Mouse (Mus musculus) neural tube, embryonic 14.5 days (tissue): ENCODE data around the gene Tubg2. TPM values are rescaled to one million over a fixed set of nuclear protein-coding genes. Genes with fewer than 3 reads are reported as not detected.

Source experiments
- microRNA-seq: library from miRNA; unstranded; fragments of <30 nt; microRNA quantifications from one replicate; pipeline ENCODE4, GENCODE M21; 2016
- polyA plus RNA-seq: library from polyadenylated mRNA; unstranded; fragments of >200 nt; fragmentation: Nextera tagmentation; extraction: Ambion mirVana; gene quantifications from 2 replicates; pipeline ENCODE4 v1.2.1, GENCODE M21; 2014

Gene Tubg2
- polyA plus RNA-seq, 1 experiment from 2014 or later: 62.6 TPM

Small RNAs within 50 kb of the gene (microRNA-seq; reads per million reads assigned to microRNA genes)
- not detected for gene Gm27626

Other genes starting within 250 kb of the Tubg2 start
- 45.6 and 77.7 TPM in 2 replicates for gene Stat3, start 216.4 kb upstream of the Tubg2 start, polyA plus RNA-seq
- 5.3 and 20.4 TPM in 2 replicates for gene Cavin1, start 185.0 kb upstream of the Tubg2 start, polyA plus RNA-seq
- 147 and 175 TPM in 2 replicates for gene Atp6v0a1, start 146.5 kb upstream of the Tubg2 start, polyA plus RNA-seq
- 7.0 and 9.8 TPM in 2 replicates for gene Naglu, start 85.9 kb upstream of the Tubg2 start, polyA plus RNA-seq
- 0.35 TPM in 1 of 2 replicates, not detected in the other for gene Hsd17b1, start 77.5 kb upstream of the Tubg2 start, polyA plus RNA-seq
- 38.3 and 39.2 TPM in 2 replicates for gene Coasy, start 73.3 kb upstream of the Tubg2 start, polyA plus RNA-seq
- gene Mlx, start 68.6 kb upstream of the Tubg2 start, polyA plus RNA-seq: 84.6 and 95.7 TPM in 2 replicates
- 17.0 and 19.0 TPM in 2 replicates for gene Psmc3ip, start 60.5 kb upstream of the Tubg2 start, polyA plus RNA-seq
- 10.6 and 17.6 TPM in 2 replicates for gene Retreg3, start 36.0 kb upstream of the Tubg2 start, polyA plus RNA-seq
- 63.3 and 63.7 TPM in 2 replicates for gene Tubg1, start 36.0 kb upstream of the Tubg2 start, polyA plus RNA-seq
- gene Cntnap1, start 14.6 kb downstream of the Tubg2 start, polyA plus RNA-seq: 7.5 and 8.3 TPM in 2 replicates
- gene Plekhh3, start 15.4 kb downstream of the Tubg2 start, polyA plus RNA-seq: 7.2 and 10.5 TPM in 2 replicates
- 0.12 and 0.30 TPM in 2 replicates for gene Ccr10, start 19.5 kb downstream of the Tubg2 start, polyA plus RNA-seq
- gene Ezh1, start 70.6 kb downstream of the Tubg2 start, polyA plus RNA-seq: 28.4 and 30.7 TPM in 2 replicates
- gene Ramp2, start 90.1 kb downstream of the Tubg2 start, polyA plus RNA-seq: 63.1 and 103 TPM in 2 replicates
- gene Vps25, start 97.8 kb downstream of the Tubg2 start, polyA plus RNA-seq: 121 and 134 TPM in 2 replicates
- 4.2 and 5.9 TPM in 2 replicates for gene Wnk4, start 104.7 kb downstream of the Tubg2 start, polyA plus RNA-seq
- gene Cntd1, start 123.1 kb downstream of the Tubg2 start, polyA plus RNA-seq: 0.75 and 0.86 TPM in 2 replicates
- gene Coa3, start 123.2 kb downstream of the Tubg2 start, polyA plus RNA-seq: 242 and 258 TPM in 2 replicates
- 178 and 182 TPM in 2 replicates for gene Becn1, start 146.4 kb downstream of the Tubg2 start, polyA plus RNA-seq
- gene Psme3, start 160.3 kb downstream of the Tubg2 start, polyA plus RNA-seq: 73.3 and 88.3 TPM in 2 replicates
- 1.7 and 2.0 TPM in 2 replicates for gene Aoc2, start 169.2 kb downstream of the Tubg2 start, polyA plus RNA-seq
- gene Aoc3, start 174.7 kb downstream of the Tubg2 start, polyA plus RNA-seq: 0.10 TPM in 1 of 2 replicates, not detected in the other
- gene G6pc, start 211.7 kb downstream of the Tubg2 start, polyA plus RNA-seq: not detected in 2 replicates